Mouse (Mus musculus) testis, adult 2 months (tissue): ENCODE measurements around the gene Lrmp. TPM values are rescaled to one million over a fixed set of nuclear protein-coding genes. Genes with fewer than 3 reads are reported as not detected.
"Not testable (repeated sequence)": the region's sequence is repeated elsewhere in the genome, so short reads cannot be mapped to it uniquely, and the experiment has no call there.

Experiments
- H3K27ac ChIP-seq: fragments of 200-500 bp; 2 replicates; pipeline ENCODE4 v1.5.1; 2012; ENCODE audit warnings: low read depth, low read length; ENCODE audit not compliant: control insufficient read depth, insufficient read depth
- H3K27me3 ChIP-seq: fragments of 200-500 bp; 2 replicates; pipeline ENCODE4 v1.6.1; 2012; ENCODE audit warnings: mild to moderate bottlenecking, low read length, moderate library complexity; ENCODE audit not compliant: control insufficient read depth, insufficient read depth
- H3K36me3 ChIP-seq: fragments of 200-500 bp; 2 replicates; pipeline ENCODE4 v1.6.1; 2012; ENCODE audit warnings: mild to moderate bottlenecking, low read length; ENCODE audit not compliant: control insufficient read depth, insufficient read depth
- H3K4me1 ChIP-seq: fragments of 200-500 bp; 2 replicates; pipeline ENCODE4 v1.6.1; 2012; ENCODE audit warnings: low read length; ENCODE audit not compliant: control insufficient read depth, insufficient read depth
- H3K4me3 ChIP-seq: fragments of 200-500 bp; 2 replicates; pipeline ENCODE4 v1.5.1; 2012; ENCODE audit warnings: low read depth, mild to moderate bottlenecking, low read length, moderate library complexity, mixed read lengths; ENCODE audit not compliant: control insufficient read depth
- CTCF ChIP-seq: fragments of 200-500 bp; IDR thresholded peaks from 2 replicates; pipeline ENCODE4 v1.5.1; 2012; ENCODE audit warnings: low read depth, mild to moderate bottlenecking, inconsistent platforms, low read length, moderate library complexity; ENCODE audit not compliant: control insufficient read depth, insufficient read depth, insufficient replicate concordance
- POLR2A ChIP-seq: fragments of 200-500 bp; IDR thresholded peaks from 2 replicates; pipeline ENCODE4 v1.6.1; 2012; ENCODE audit warnings: low read depth, mild to moderate bottlenecking, inconsistent platforms, low read length, moderate library complexity; ENCODE audit not compliant: control insufficient read depth
- polyA plus RNA-seq: library from polyadenylated mRNA; depleted of rRNA; stranded (reverse); fragments of >200 nt; gene quantifications from 2 replicates; pipeline ENCODE4 v1.2.3, GENCODE M21; 2012

Lrmp gene
- polyA plus RNA-seq, 1 experiment = 2.4 TPM

- Histone ChIP-seq H3K36me3 (no peaks in the 10 kb centered on the region), H3K4me1 (peaks cover 2% of the 10 kb centered on the region; the same call in 1 of the 2 replicates), H3K4me3 (no peak overlapping the region), H3K27ac (no peak overlapping the region), H3K27me3 (no peaks in the 10 kb centered on the region)
- TF ChIP-seq CTCF (no peak), POLR2A (no peak)
These were observed 7.9 kb downstream of the Lrmp start for GRCm38 (mm10) chr6:145123136-145124060.

GRCm38 (mm10) chr6:145124621-145125020 lies 9.2 kb downstream of the Lrmp start:
- TF ChIP-seq CTCF (no peak), POLR2A (no peak)
- H3K27ac ChIP-seq = no peak overlapping the region
- no peaks in the 10 kb centered on the region for H3K27me3 ChIP-seq
- H3K36me3 ChIP-seq = no peaks in the 10 kb centered on the region
- H3K4me3 ChIP-seq = no peak overlapping the region
- peaks cover 2% of the 10 kb centered on the region; the same call in 1 of the 2 replicates for H3K4me1 ChIP-seq

GRCm38 (mm10) chr6:145125591-145126113 lies 10.2 kb downstream of the Lrmp start:
- no peaks in the 10 kb centered on the region for H3K27me3 ChIP-seq
- TF ChIP-seq CTCF (no peak), POLR2A (no peak)
- no peaks in the 10 kb centered on the region for H3K36me3 ChIP-seq
- H3K27ac ChIP-seq = no peak overlapping the region
- peaks cover 2% of the 10 kb centered on the region; the same call in 1 of the 2 replicates for H3K4me1 ChIP-seq
- no peak overlapping the region for H3K4me3 ChIP-seq

GRCm38 (mm10) chr6:145127652-145128051 lies 12.2 kb downstream of the Lrmp start:
- Histone ChIP-seq H3K4me3 (no peak overlapping the region), H3K27ac (no peak overlapping the region), H3K36me3 (no peaks in the 10 kb centered on the region), H3K4me1 (no peaks in the 10 kb centered on the region; the same call in 1 of the 2 replicates), H3K27me3 (no peaks in the 10 kb centered on the region)
- TF ChIP-seq CTCF = peak; percentile 33; the same call in 1 of the 2 replicates
- no peak for TF ChIP-seq POLR2A

GRCm38 (mm10) chr6:145129563-145129962 lies 14.1 kb downstream of the Lrmp start:
- TF ChIP-seq POLR2A = no peak
- no peak for TF ChIP-seq CTCF
- Histone ChIP-seq H3K36me3 (no peaks in the 10 kb centered on the region), H3K4me1 (no peaks in the 10 kb centered on the region; the same call in 1 of the 2 replicates)

GRCm38 (mm10) chr6:145131991-145132390 lies 16.5 kb downstream of the Lrmp start:
- no peaks in the 10 kb centered on the region for H3K27me3 ChIP-seq
- no peaks in the 10 kb centered on the region for H3K4me1 ChIP-seq
- no peak overlapping the region for H3K4me3 ChIP-seq
- TF ChIP-seq CTCF = no peak
- no peak for TF ChIP-seq POLR2A
- H3K27ac ChIP-seq = no peak overlapping the region
- H3K36me3 ChIP-seq = no peaks in the 10 kb centered on the region

More at GRCm38 (mm10) chr6:145129563-145129962, 14.1 kb downstream of the Lrmp start:
- Histone ChIP-seq H3K4me3 (no peak overlapping the region), H3K27me3 (no peaks in the 10 kb centered on the region), H3K27ac (no peak overlapping the region)

GRCm38 (mm10) chr6:145132969-145133368 lies 17.5 kb downstream of the Lrmp start:
- not testable (repeated sequence) for H3K27me3 ChIP-seq, H3K36me3 ChIP-seq, H3K4me1 ChIP-seq, H3K27ac ChIP-seq, H3K4me3 ChIP-seq
